Mouse (Mus musculus): ENCODE results near the gene Tmem203.

- no peak for TF ChIP-seq POLR2A (IDR thresholded peaks at IDR 0.05; ENCODE audit: low read depth, low read length)
- no peak for TF ChIP-seq CTCF (conservative IDR thresholded peaks at IDR 0.05; ENCODE audit: insufficient read depth, insufficient read length, low read depth, low read length)
Measured at GRCm38 (mm10) chr2:25298046-25298445, 42.8 kb downstream of the Tmem203 start.

All from kidney, adult 2 months (tissue).